Mouse (Mus musculus) kidney, adult 11 months (tissue): Measurements from ENCODE around the gene Napepld.
"Not testable (repeated sequence)": the region's sequence is repeated elsewhere in the genome, so short reads cannot be mapped to it uniquely, and the experiment has no call there.

ENCODE experiments used
- DNase-seq: peaks from one replicate; pipeline ENCODE4 v3.0.0; 2022

The Napepld gene

GRCm38 (mm10) chr5:21702873-21703475 lies 1.8 kb upstream of the Napepld start:
- DNase-seq = no peak

DNA sequence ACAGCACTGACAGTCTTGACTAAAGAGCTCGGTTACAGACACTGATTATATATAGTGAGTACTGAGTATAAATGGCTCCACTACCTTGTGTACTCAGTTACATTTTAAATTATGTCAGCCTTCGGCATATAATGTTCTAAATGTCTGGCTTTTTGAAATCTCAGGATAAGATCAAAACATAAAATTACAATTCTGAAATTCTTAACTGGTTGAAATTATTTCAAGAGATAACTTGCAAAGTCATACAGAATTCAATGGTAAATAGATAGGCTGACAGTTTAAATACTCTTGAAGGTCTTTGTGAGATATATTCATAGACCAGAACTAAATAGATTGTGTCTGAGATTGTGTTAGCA lies 791 bp upstream of the Napepld start:
- DNase-seq = no peak

DNA sequence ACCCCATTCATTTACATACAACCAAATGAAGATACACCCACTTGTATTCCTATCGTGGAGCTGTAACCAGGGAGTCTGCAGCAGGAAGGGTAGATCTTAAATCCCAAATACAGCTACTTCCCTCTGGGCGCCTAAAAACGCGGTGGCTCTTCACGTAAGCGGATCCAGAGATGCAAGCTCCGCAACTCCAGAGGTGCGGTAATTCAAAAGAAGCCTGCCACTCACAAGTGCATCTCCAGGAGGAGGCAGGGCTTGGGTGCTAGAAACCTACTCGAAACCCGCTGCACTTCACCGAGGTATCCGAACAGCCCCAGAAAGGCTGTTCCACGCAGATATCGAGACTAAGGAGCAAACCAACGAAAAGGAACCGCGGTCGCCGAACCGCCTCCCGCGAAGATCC lies 262 bp downstream of the Napepld start:
- DNase-seq = no peak

- DNase-seq = no peak
Observed at GRCm38 (mm10) chr5:21700272-21700821, 849 bp downstream of the Napepld start.

DNA sequence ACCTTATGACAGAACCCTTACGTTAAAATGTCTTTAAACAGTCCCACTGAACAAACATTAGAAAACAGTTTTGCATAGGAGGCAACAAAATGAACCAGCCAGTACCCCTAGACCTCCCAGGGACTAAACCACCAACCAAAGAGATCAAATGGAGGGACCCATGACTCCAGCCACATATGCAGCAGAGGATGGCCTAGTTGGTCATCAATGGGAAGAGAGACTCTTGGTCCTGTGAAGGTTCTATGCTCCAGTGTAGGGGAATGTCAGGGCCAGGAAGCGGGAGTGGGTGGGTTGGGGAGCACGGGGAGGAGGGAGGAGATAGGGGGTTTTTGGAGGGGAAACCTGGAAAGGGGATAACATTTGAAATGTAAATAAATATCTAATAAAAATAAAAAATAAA lies 1.6 kb downstream of the Napepld start:
- not testable (repeated sequence) for DNase-seq

- no peak for DNase-seq
Observed at GRCm38 (mm10) chr5:21694854-21695490, 6.2 kb downstream of the Napepld start.

DNA sequence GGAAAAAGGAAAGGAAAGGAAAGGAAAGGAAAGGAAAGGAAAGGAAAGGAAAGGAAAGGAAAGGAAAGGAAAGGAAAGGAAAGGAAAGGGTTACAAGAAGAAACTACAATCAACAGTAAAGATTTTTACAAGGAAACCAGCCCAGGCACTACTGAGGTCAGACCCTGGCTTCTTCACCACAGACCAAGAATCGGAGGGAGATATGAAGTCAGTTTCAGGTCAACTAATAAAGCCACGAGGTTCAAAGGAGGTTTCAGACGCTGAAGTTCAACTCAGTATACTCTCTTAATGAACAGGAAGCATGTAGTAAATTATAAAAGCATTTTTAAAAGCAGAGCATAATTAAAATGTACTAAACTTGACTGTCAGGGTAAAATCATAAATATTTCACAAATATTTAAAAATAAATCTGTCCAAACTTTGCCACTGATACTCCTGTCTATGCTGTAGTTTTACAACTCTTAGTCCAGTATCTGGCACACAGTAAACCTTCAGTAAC lies 7.8 kb downstream of the Napepld start:
- no peak for DNase-seq

DNA sequence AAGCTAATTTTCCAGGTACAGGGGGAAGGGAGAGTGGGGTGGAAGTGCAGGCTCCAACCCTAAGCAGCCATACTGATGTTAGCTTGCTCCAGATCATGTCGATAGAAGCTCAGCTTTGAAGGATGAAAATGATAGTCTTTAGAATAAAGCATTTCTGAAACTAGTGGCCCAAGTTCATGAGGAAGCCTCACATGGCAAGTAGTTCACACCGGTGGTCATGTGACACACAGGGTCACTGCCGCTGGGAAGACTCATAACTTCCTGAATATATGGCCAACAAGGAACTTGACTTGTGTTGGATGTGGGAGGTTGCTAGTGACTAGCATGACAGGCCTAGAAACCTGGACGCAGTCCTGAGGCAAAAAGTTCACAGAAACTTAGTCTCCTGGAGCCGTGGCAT lies 9.0 kb downstream of the Napepld start:
- DNase-seq = no peak

- no peak for DNase-seq
Observed at GRCm38 (mm10) chr5:21687042-21687441, 14.2 kb downstream of the Napepld start.

GRCm38 (mm10) chr5:21685001-21685400 lies 16.2 kb downstream of the Napepld start:
- no peak for DNase-seq

- DNase-seq = no peak
Observed at GRCm38 (mm10) chr5:21683811-21684210, 17.4 kb downstream of the Napepld start.

DNA sequence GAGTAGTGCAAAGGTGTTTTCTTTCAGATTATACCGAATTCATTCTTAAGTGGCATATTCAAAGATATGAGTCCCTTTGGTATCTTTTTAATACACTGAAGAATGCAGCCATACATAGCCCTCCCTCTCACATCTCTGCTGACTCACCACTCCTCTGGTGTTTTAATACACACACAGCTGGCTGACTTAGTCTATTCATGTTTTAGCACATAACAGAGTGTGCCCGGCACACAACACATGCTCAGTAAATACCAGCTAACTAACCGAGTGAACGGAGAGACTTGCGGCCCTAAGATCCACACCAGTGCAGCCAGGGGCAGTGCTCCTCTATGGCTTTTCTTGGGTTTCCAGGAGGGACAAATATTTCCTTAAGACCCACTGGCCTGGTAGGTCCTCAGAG lies 20.3 kb downstream of the Napepld start:
- DNase-seq = no peak

GRCm38 (mm10) chr5:21680029-21680428 lies 21.2 kb downstream of the Napepld start:
- DNase-seq = no peak

GRCm38 (mm10) chr5:21678363-21678762 lies 22.8 kb downstream of the Napepld start:
- DNase-seq = no peak

GRCm38 (mm10) chr5:21677939-21678338 lies 23.3 kb downstream of the Napepld start:
- no peak for DNase-seq

DNA sequence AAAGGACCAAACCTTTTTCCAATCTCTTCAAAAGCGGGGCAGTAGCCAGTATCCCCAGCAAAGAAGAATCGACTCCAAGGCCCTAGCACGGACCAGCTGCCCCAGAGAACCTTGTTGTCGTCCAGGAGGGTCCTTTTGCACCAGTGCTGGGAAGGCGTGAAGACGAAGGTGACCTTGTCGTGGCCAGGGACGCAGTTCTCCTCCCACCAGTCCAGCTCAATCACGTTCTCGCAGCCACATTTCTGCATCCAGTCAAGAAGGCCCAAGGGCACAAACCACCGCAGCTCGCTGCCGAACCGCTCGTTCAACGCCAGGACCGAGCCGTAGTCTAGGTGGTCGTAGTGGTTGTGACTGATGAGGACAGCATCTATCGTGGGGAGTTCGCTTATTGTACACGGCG lies 25.7 kb downstream of the Napepld start:
- DNase-seq = no peak

- DNase-seq = no peak
Observed at GRCm38 (mm10) chr5:21675019-21675418, 26.2 kb downstream of the Napepld start.

GRCm38 (mm10) chr5:21673742-21674141 lies 27.5 kb downstream of the Napepld start:
- no peak for DNase-seq

GRCm38 (mm10) chr5:21672812-21673635 lies 28.2 kb downstream of the Napepld start:
- no peak for DNase-seq

- DNase-seq = no peak
Observed at GRCm38 (mm10) chr5:21669307-21669706, 31.9 kb downstream of the Napepld start.

DNA sequence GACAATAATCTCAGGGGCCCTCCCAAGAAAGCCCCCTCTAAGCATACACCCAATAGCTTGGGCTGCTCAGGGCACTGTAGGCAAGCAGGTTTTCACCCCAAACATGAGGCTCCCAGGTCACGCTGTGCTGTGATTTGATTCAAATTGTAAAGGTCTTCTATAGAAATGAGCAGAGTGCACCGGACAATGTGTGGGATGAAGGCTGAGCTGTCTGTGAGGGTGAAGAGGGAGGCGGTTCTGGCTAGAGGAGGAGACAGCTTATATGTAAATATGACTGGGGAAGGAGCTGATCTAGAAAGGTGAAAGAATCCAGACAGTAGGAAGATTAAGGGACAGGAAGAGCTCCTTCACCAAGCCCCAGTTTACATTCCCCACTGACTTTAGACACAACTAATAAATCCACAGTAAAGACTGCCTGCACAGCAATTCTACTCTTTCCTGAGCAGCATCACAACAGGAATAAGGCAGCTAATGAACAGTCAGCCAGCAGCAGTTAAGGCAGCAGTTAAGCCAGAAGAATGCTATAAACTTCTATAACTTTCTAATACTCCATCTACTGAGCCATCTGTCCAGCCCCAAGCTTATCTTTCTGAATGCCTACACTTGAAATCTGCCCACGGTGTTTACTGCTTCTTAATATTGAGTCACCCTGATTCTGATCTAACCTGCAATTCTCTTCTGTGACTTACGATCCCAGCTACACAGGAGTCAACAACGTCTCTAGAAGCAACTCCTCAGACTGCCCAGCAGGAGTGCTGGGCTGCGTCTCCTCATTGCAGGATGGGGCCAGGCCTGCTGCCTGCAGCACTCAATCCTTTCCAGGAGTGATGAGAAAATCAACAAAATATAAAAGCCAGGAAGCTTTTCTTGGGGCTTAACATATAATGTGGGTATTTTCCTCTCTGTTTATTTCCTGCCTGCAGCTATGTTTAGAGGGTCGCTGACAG lies 33.7 kb downstream of the Napepld start:
- no peak for DNase-seq

DNA sequence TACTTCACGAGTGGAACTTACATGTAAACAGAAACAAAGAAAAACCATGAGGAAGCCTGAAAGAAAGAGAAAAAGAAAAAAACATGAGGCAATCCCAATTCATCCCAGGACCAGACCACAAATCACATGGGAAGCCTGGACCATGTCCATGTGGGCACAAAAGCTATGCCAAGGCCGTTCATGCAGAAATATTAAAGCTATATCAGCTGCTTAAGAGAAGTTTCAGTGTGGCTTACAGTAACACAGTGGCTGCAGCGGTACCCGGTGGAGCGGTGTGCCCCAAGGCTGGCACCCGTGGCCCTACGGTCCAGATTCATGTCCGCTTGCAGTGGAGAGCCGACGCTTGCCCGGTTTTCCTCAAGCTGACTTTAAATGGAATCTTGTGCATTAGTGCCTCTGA lies 38.1 kb downstream of the Napepld start:
- no peak for DNase-seq

- no peak for DNase-seq
Observed at GRCm38 (mm10) chr5:21660850-21661249, 40.3 kb downstream of the Napepld start.
